Mouse (Mus musculus) heart, adult 2 months (tissue): ENCODE results near the gene Nxpe2. TPM values are rescaled to one million over a fixed set of nuclear protein-coding genes. Genes with fewer than 3 reads are reported as not detected.
A peak's percentile ranks its signal among the peaks of the same experiment; 100 is the strongest.

Source experiments
- DNase-seq, 2 experiments: peaks; one replicate each; pipeline ENCODE4 v3.0.0; 2021
- H3K27ac ChIP-seq: fragments of 200-600 bp; 2 replicates; pipeline ENCODE4 v1.8.1; 2022
- H3K27me3 ChIP-seq: fragments of 200-500 bp; 2 replicates; pipeline ENCODE4 v1.6.1; 2012; ENCODE audit warnings: mild to moderate bottlenecking, low read length, inconsistent platforms, mixed read lengths; ENCODE audit not compliant: control insufficient read depth, insufficient read depth
- H3K36me3 ChIP-seq: fragments of 200-500 bp; 2 replicates; pipeline ENCODE4 v1.6.1; 2012; ENCODE audit warnings: low read length, inconsistent platforms; ENCODE audit not compliant: control insufficient read depth, insufficient read depth
- H3K4me1 ChIP-seq: fragments of 200-500 bp; 2 replicates; pipeline ENCODE4 v1.6.1; 2011; ENCODE audit warnings: low read length; ENCODE audit not compliant: control insufficient read depth, insufficient read depth
- H3K4me3 ChIP-seq: fragments of 200-600 bp; 2 replicates; pipeline ENCODE4 v1.8.1; 2022
- H3K79me2 ChIP-seq: fragments of 200-500 bp; replicated peaks from 2 replicates; pipeline ENCODE4 v1.6.1; 2012; ENCODE audit warnings: mild to moderate bottlenecking, inconsistent platforms, low read length, moderate library complexity, mixed read lengths; ENCODE audit not compliant: control insufficient read depth, insufficient read depth
- H3K9ac ChIP-seq: fragments of 200-500 bp; 2 replicates; pipeline ENCODE4 v1.6.1; 2012; ENCODE audit warnings: low read depth, mild to moderate bottlenecking, control low read depth, inconsistent platforms, low read length, mixed read lengths
- CTCF ChIP-seq: fragments of 200-600 bp; IDR thresholded peaks from 2 replicates; pipeline ENCODE4 v1.8.1; 2022; ENCODE audit warnings: antibody characterized with exemption, mild to moderate bottlenecking, moderate library complexity
- EP300 ChIP-seq: fragments of 200-500 bp; IDR thresholded peaks from 2 replicates; pipeline ENCODE4 v1.6.1; 2011; ENCODE audit warnings: low read depth, low read length, control low read depth; ENCODE audit not compliant: insufficient read depth
- POLR2A ChIP-seq: fragments of 200-500 bp; IDR thresholded peaks from 2 replicates; pipeline ENCODE4 v1.6.1; 2011; ENCODE audit warnings: mild to moderate bottlenecking, low read depth, low read length, control low read depth; ENCODE audit not compliant: insufficient read depth
- WGBS: fragments of 180-500 bp; shearing (Covaris S2); methylation state at CpG from one replicate; pipeline ENCODE4 v1.1.7; 2018; 5-methylcytosine and 5-hydroxymethylcytosine counted together
- intact Hi-C: fragments of 180-260 bp; cut with DNase I; formaldehyde crosslinking; loops from one replicate; pipeline ENCODE4 v1.15.1; 2025
- long read RNA-seq: library from polyadenylated mRNA; stranded (forward); transcript quantifications from one replicate; pipeline ENCODE4 v2.0.0, GENCODE M21; 2021
- polyA plus RNA-seq: library from polyadenylated mRNA; depleted of rRNA; stranded (reverse); fragments of >200 nt; gene quantifications from 2 replicates; pipeline ENCODE4 v1.2.3, GENCODE M21; 2012; rRNA removed
- total RNA-seq, 2 experiments: library from RNA; stranded (reverse); gene quantifications; 2 replicates each; pipeline ENCODE4 v1.2.3; 2021

Nxpe2 gene
- 1 to 10 TPM; 1.8 to 2.1 TPM for total RNA-seq
- polyA plus RNA-seq, result 1.9 and 3.5 TPM in 2 replicates
- long read RNA-seq, partial matches to known transcripts, result 0 of 2 reads
- long read RNA-seq, other reads (novel, unspliced or antisense), result 2 of 2 reads

GRCm38 (mm10) chr9:48353148-48353698 lies at the start of gene Nxpe2:
Nxpe2 (minus strand) TSS chr9:48353454.
- Histone ChIP-seq H3K9ac (peak within 1 kb of the TSS; percentile 29; the same call in 1 of the 2 replicates), H3K4me3 (peak within 1 kb of the TSS; percentile 33), H3K36me3 (peaks cover 23% of the 10 kb centered on the region), H3K4me1 (peaks cover 21% of the 10 kb centered on the region), H3K79me2 (peaks cover 1% of the 10 kb centered on the region; the same call in 1 of the 2 replicates), H3K27ac (peak within 1 kb of the TSS; percentile 91), H3K27me3 (no peaks in the 10 kb centered on the region)
- WGBS, result 31% methylated on average over 2 of the region's 2 CpGs
- TF ChIP-seq CTCF (no peak), EP300 (peak; percentile 77; the same call in 1 of the 2 replicates), POLR2A (0 out of 2 replicates have a peak, but pooled peaks have one; percentile 22)
- intact Hi-C loops, result loop anchor here (1.0 to 2.0 kb wide), 2 partner anchors 14 to 38 kb away; no protein-coding TSS in a partner anchor
- DNase-seq, result peak; percentile 32 to 43

DNA sequence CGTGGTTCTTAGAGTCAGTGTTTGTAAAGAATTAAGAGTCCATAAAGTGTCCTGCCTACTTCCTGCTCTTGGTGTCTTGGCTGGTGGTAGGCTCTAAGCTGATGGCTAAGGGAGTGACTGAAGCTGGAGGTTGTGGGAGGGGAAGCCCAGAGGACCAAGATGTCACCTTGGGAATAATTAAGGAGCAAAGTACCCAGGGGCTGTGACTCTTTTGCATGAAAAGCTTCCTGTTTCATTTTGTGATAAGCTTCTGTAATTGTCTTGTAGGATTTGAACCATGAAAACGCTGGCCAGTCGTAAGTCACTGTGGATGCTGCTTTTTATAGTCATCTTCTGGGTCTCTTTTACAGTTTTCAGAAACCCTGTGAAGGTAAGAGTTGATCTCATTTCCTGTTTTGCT lies 36.7 kb upstream of the Nxpe2 start:
- Histone ChIP-seq H3K4me1 (no peaks in the 10 kb centered on the region), H3K9ac (no peak overlapping the region), H3K27me3 (no peaks in the 10 kb centered on the region), H3K79me2 (no peaks in the 10 kb centered on the region), H3K4me3 (no peak overlapping the region), H3K27ac (no peak overlapping the region), H3K36me3 (no peaks in the 10 kb centered on the region)
- WGBS, result 21% methylated on average over 3 of the region's 3 CpGs
- no peak for DNase-seq
- TF ChIP-seq POLR2A (no peak), EP300 (no peak), CTCF (no peak)
- intact Hi-C loops, result no loop called here

DNA sequence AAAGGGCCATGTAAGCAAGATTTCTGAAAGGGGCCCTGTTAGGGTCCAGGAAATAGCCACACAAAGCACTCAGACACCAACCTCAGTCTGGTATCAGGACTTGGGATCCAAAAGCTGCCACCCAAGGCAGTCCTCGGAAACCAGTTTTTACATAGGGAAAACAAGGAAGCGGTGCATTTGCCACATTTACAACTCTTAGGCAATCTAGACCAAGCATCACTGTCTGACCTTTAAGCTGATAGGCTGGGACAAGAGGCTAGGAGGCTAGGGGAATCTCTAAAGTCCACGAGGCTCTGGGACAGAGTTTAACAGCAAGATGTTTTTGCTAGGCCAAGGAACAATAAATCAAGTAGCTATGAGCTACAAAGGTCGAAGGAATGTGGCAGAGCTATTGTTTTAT lies 35.2 kb upstream of the Nxpe2 start:
- intact Hi-C loops, result no loop called here

DNA sequence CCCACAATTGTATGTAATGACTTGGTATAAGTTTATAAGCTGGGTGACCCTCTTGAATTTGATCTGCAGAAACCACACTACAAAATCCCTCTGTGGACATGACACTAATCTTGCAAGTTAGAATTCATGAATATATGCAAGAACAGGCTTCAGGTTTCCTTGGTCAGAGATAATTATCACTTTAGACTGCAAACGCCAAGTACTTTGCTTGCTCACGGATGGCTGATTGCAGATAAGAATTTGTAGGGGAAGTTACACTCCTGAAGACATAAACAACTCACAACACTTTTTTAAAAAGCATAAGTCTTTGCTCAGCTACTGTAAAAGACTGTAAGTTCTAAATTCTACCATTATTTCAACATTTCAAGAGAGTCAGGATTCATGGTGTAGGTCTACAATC lies 21.1 kb upstream of the Nxpe2 start:
- H3K9ac ChIP-seq, result no peak overlapping the region
- no peak for DNase-seq
- H3K27ac ChIP-seq, result no peak overlapping the region
- TF ChIP-seq POLR2A (no peak), EP300 (no peak), CTCF (no peak)
- no peaks in the 10 kb centered on the region for H3K36me3 ChIP-seq
- 29% methylated on average over 2 of the region's 2 CpGs for WGBS
- no peaks in the 10 kb centered on the region for H3K27me3 ChIP-seq
- H3K79me2 ChIP-seq, result no peaks in the 10 kb centered on the region
- no peaks in the 10 kb centered on the region for H3K4me1 ChIP-seq
- intact Hi-C loops, result no loop called here
- H3K4me3 ChIP-seq, result no peak overlapping the region

More for the DNA sequence above, 35.2 kb upstream of the Nxpe2 start:
- no peaks in the 10 kb centered on the region for H3K79me2 ChIP-seq
- no peak for DNase-seq
- no peaks in the 10 kb centered on the region for H3K36me3 ChIP-seq
- no peaks in the 10 kb centered on the region for H3K4me1 ChIP-seq
- WGBS, result 70% methylated on average over 4 of the region's 4 CpGs
- H3K4me3 ChIP-seq, result no peak overlapping the region
- H3K9ac ChIP-seq, result no peak overlapping the region
- H3K27me3 ChIP-seq, result no peaks in the 10 kb centered on the region
- TF ChIP-seq CTCF, result no peak
- TF ChIP-seq EP300, result no peak
- no peak for TF ChIP-seq POLR2A
- H3K27ac ChIP-seq, result no peak overlapping the region

DNA sequence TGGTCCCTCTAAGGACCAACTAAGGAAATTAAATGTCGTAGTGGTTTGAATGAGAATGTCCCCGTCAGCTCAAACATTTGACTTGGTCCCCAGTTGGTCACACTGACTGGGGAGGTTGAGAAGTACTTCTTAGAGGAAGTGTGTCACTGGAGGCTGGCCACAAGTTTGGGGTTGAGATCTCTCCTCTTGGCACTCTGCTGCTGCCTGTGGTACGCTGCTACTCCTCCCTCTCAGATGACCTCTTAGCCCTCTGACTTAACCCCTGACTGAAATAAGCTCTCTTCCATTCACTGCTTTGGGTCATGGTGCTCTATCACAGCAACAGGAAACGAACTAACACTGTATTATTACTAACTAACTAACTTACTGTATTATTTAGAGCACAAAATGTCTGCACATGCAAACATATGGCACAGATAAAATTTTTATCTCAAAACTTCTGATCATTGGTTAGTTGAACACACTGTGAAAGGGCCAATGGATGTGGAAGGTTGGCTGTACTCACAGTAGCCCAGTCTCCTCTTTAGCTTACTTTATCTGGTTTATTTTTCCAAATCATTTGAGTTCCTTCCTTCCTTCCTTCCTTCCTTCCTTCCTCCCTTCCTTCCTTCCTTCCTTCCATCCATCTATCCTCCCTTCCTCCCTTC lies 20.1 kb upstream of the Nxpe2 start:
- no peak for TF ChIP-seq POLR2A
- no peak for TF ChIP-seq CTCF
- no peak for TF ChIP-seq EP300
- Histone ChIP-seq H3K27me3 (no peaks in the 10 kb centered on the region), H3K4me3 (no peak overlapping the region), H3K9ac (no peak overlapping the region), H3K4me1 (no peaks in the 10 kb centered on the region), H3K79me2 (no peaks in the 10 kb centered on the region), H3K36me3 (no peaks in the 10 kb centered on the region), H3K27ac (no peak overlapping the region)
- 73% methylated on average over 4 of the region's 4 CpGs for WGBS
- intact Hi-C loops, result no loop called here
- DNase-seq, result no peak

DNA sequence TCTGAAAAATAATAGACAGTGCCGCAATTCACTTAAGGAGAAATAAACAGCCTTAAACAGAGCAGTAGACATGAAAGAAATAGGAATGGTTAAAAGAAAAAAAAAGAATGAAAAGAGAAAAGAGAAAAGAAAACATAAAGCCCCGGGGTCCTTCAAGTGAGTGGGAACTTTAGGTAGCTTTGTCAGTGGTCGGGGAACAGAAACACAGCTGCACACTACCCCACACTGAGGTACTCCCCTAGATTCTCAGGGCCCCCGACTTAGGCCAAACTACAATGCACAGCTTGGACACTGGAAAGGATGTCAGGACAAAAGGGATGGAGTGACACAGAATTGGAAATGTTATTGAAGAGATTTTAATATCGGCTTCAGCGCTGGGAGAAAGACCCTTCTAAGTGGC lies 9.5 kb upstream of the Nxpe2 start:
- Histone ChIP-seq H3K27me3 (no peaks in the 10 kb centered on the region), H3K4me3 (no peak overlapping the region), H3K79me2 (0 out of 2 replicates have a peak, but pooled peaks cover 2% of the 10 kb centered on the region), H3K36me3 (no peaks in the 10 kb centered on the region), H3K4me1 (no peaks in the 10 kb centered on the region), H3K27ac (no peak overlapping the region), H3K9ac (no peak overlapping the region)
- 94% methylated on average over 6 of the region's 6 CpGs for WGBS
- TF ChIP-seq EP300, result no peak
- no peak for DNase-seq
- intact Hi-C loops, result no loop called here
